Mouse (Mus musculus) small intestine, adult 2 months (tissue): Measurements from ENCODE around the gene Ankrd13a. TPM values are rescaled to one million over a fixed set of nuclear protein-coding genes. Genes with fewer than 3 reads are reported as not detected.

ENCODE experiments used
- H3K27ac ChIP-seq: fragments of 200-500 bp; 2 replicates; pipeline ENCODE4 v1.5.1; 2012; ENCODE audit warnings: low read depth, low read length, control low read depth, inconsistent platforms; ENCODE audit not compliant: insufficient read depth
- H3K27me3 ChIP-seq: fragments of 200-500 bp; 2 replicates; pipeline ENCODE4 v1.6.1; 2012; ENCODE audit warnings: mild to moderate bottlenecking, moderate library complexity, low read length, inconsistent platforms; ENCODE audit not compliant: control insufficient read depth, insufficient read depth
- H3K36me3 ChIP-seq: fragments of 200-500 bp; 2 replicates; pipeline ENCODE4 v1.6.1; 2012; ENCODE audit warnings: mild to moderate bottlenecking, low read length, control low read depth, inconsistent platforms; ENCODE audit not compliant: control insufficient read depth, insufficient read depth
- H3K4me1 ChIP-seq: fragments of 200-500 bp; 2 replicates; pipeline ENCODE4 v1.6.1; 2012; ENCODE audit warnings: low read length, inconsistent platforms, mixed read lengths; ENCODE audit not compliant: control insufficient read depth, insufficient read depth, insufficient read length
- H3K4me3 ChIP-seq: fragments of 200-500 bp; 2 replicates; pipeline ENCODE4 v1.5.1; 2012; ENCODE audit warnings: low read depth, mild to moderate bottlenecking, control low read depth, inconsistent platforms, low read length, moderate library complexity
- CTCF ChIP-seq: fragments of 200-500 bp; IDR thresholded peaks from 2 replicates; pipeline ENCODE4 v1.5.1; 2012; ENCODE audit warnings: low read depth, mild to moderate bottlenecking, control low read depth, inconsistent platforms, low read length, moderate library complexity, mixed read lengths; ENCODE audit not compliant: insufficient replicate concordance, insufficient read length; ENCODE audit errors: extremely low read depth
- POLR2A ChIP-seq: fragments of 200-500 bp; IDR thresholded peaks from 2 replicates; pipeline ENCODE4 v1.6.1; 2012; ENCODE audit warnings: low read depth, mild to moderate bottlenecking, control low read depth, inconsistent platforms, low read length, moderate library complexity
- WGBS: fragments of 180-500 bp; shearing (Covaris S2); methylation state at CpG from one replicate; pipeline ENCODE4 v1.1.7; 2018; 5-methylcytosine and 5-hydroxymethylcytosine counted together
- polyA plus RNA-seq: library from polyadenylated mRNA; depleted of rRNA; stranded (reverse); fragments of >200 nt; gene quantifications from 2 replicates; pipeline ENCODE4 v1.2.3, GENCODE M21; 2012

The Ankrd13a gene
- polyA plus RNA-seq, 1 experiment: 110 TPM

- 84% methylated on average over 12 of the region's 12 CpGs for WGBS
- no peak overlapping the region for H3K4me3 ChIP-seq
- peaks cover 75% of the 10 kb centered on the region for H3K36me3 ChIP-seq
- no peak overlapping the region for H3K27ac ChIP-seq
- H3K4me1 ChIP-seq: no peaks in the 10 kb centered on the region; the same call in 1 of the 2 replicates
- TF ChIP-seq CTCF (no peak), POLR2A (no peak)
- H3K27me3 ChIP-seq: no peaks in the 10 kb centered on the region
Observed at GRCm38 (mm10) chr5:114738707-114739241, 35.7 kb upstream of the Ankrd13a start.

DNA sequence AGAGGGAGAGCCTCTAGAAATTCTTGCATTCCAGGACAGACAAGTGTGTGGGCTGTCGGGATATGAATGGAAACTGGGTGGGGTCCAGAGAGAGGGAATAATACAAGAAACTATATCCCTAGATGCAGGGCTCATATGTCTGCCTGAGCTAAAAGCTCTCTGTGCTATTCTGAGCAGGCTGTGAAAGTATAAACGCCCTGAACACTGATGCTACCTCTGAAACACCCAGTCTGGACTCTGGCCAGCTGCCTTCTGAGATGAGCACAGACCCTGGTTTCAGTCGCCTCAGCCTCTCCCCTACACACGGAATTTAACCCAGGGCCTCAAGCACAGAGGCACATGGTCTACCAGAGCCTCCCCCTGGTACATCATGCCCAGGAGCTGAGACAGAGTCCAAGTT lies 33.9 kb upstream of the Ankrd13a start:
- Histone ChIP-seq H3K4me1 (no peaks in the 10 kb centered on the region; the same call in 1 of the 2 replicates), H3K27me3 (no peaks in the 10 kb centered on the region), H3K36me3 (peaks cover 84% of the 10 kb centered on the region), H3K27ac (no peak overlapping the region), H3K4me3 (no peak overlapping the region)
- 68% methylated on average over 4 of the region's 4 CpGs for WGBS
- no peak for TF ChIP-seq CTCF
- TF ChIP-seq POLR2A: no peak

- WGBS: 96% methylated on average over 10 of the region's 10 CpGs
- H3K27me3 ChIP-seq: no peaks in the 10 kb centered on the region
- no peak for TF ChIP-seq CTCF
- TF ChIP-seq POLR2A: no peak
- H3K4me1 ChIP-seq: no peaks in the 10 kb centered on the region; the same call in 1 of the 2 replicates
- no peak overlapping the region for H3K4me3 ChIP-seq
- peaks cover 75% of the 10 kb centered on the region for H3K36me3 ChIP-seq
- no peak overlapping the region for H3K27ac ChIP-seq
Observed at GRCm38 (mm10) chr5:114742572-114742971, 31.9 kb upstream of the Ankrd13a start.

DNA sequence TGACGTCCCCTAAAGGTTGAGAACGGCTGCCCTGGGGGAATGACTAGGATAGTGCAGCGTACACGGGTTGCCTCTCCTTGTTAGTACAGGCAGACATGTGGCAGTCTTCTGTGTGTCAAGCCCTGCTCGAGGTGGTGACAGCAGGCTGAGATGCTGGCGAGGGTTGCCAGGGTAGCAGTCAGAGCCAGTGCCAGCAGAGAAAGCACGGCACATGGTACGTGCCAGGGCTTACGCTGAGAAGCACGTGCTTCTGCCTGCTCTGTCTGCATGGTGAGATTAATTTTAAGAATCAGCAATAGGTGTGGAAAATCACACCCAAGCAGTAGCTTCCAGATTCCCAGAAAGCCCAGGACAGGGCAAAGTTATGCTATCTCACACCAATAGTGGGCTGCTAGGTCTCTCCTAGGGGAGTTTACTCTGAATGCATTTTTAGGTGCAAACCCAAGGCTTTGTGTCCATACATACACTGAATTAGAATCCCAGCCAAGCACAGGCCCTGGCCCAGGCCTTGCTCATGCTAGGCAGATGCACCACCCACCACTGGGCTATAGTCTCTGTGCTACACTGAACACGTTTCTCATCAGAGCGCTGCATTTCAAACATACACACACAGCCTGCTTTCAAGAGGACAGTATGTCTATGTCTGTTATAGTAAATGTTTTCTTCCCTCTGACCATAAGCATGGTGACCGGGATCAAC lies 31.3 kb upstream of the Ankrd13a start:
- peaks cover 77% of the 10 kb centered on the region for H3K36me3 ChIP-seq
- no peak overlapping the region for H3K27ac ChIP-seq
- H3K4me1 ChIP-seq: no peaks in the 10 kb centered on the region; the same call in 1 of the 2 replicates
- H3K27me3 ChIP-seq: no peaks in the 10 kb centered on the region
- TF ChIP-seq POLR2A (no peak), CTCF (no peak)
- WGBS: 93% methylated on average over 13 of the region's 13 CpGs
- H3K4me3 ChIP-seq: no peak overlapping the region

DNA sequence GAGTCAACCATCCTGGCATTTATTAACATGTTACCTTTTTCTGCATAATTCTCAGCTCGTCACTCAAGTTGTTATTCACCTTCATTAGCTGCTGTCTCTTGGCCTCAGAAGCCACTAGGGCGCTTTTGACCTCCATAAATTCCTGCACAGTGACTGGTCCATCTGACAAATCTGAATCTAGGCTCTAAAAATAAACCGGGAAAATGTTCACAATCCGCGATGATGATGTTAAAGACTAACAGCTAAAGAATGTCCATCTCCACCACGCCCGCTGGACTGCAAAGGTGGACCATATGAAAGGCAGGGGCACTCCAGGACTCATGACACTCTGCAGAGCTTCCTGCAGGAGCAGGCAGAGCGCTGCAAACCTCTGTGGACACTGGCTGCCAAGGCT lies 30.8 kb upstream of the Ankrd13a start:
- Histone ChIP-seq H3K4me1 (no peaks in the 10 kb centered on the region; the same call in 1 of the 2 replicates), H3K27me3 (no peaks in the 10 kb centered on the region), H3K4me3 (no peak overlapping the region), H3K36me3 (peaks cover 77% of the 10 kb centered on the region), H3K27ac (no peak overlapping the region)
- 92% methylated on average over 8 of the region's 8 CpGs for WGBS
- TF ChIP-seq POLR2A (no peak), CTCF (no peak)

DNA sequence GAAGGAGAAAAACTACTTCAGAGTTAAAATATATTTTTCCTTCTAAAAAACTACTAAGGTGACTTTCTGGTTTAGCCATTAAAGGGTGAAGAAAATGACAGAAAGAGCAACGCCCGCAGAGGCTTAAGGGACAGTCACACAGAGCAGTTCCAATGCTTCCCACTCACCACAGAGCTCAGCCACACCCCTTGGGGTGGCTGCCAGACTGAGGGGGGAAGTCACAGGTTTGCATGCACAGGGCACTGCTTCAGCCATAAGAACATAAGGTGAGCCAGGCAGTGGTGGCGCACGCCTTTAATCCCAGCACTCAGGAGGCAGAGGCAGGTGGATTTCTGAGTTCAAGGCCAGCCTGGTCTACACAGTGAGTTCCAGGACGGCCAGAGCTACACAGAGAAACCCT lies 28.9 kb upstream of the Ankrd13a start:
- 71% methylated on average over 5 of the region's 5 CpGs for WGBS
- Histone ChIP-seq H3K27me3 (no peaks in the 10 kb centered on the region), H3K27ac (no peak overlapping the region), H3K4me1 (no peaks in the 10 kb centered on the region), H3K36me3 (peaks cover 72% of the 10 kb centered on the region), H3K4me3 (no peak overlapping the region)
- TF ChIP-seq CTCF: no peak
- TF ChIP-seq POLR2A: no peak

GRCm38 (mm10) chr5:114746886-114747285 lies 27.6 kb upstream of the Ankrd13a start:
- TF ChIP-seq POLR2A: no peak
- TF ChIP-seq CTCF: no peak
- Histone ChIP-seq H3K27ac (no peak overlapping the region), H3K27me3 (no peaks in the 10 kb centered on the region), H3K4me1 (no peaks in the 10 kb centered on the region), H3K36me3 (peaks cover 70% of the 10 kb centered on the region), H3K4me3 (no peak overlapping the region)
- 88% methylated on average over 4 of the region's 4 CpGs for WGBS
